Mouse (Mus musculus): Measurements from ENCODE around the gene Galnt18. TPM values are rescaled to one million over a fixed set of nuclear protein-coding genes. Genes with fewer than 3 reads are reported as not detected.

The Galnt18 gene
- total RNA-seq, 2 experiments from 2014 or later, result 53.2 to 58.5 TPM

DNA sequence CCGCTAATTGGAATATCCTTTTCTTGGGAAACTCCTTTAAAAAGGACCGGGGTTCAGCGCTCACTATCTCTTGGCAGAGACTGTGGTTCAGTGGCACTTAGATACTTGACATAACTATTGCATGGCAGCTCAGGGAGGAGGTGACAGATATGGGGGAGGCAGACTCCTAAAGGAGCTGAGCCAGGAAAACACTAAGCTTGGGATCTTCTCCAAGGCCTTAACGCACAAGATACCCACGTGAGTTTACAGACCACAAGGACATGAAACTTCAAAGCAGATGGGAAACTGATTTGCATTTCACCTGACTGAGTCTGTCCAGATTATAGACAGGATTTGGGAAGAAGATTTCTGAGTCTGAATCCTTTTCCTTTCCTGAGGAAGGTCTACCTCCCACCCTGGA lies 141.3 kb downstream of the Galnt18 start:
- DNase-seq (ENCODE audit: low spot score in 2 of 2), result peak in 1 of 2 experiments; percentile 17

GRCm38 (mm10) chr7:111637866-111638448 lies 141.8 kb downstream of the Galnt18 start:
- no peak for DNase-seq (ENCODE audit: low spot score in 2 of 2)

- no peak for DNase-seq (ENCODE audit: low spot score in 2 of 2)
Measured at GRCm38 (mm10) chr7:111636503-111636902, 143.3 kb downstream of the Galnt18 start.

GRCm38 (mm10) chr7:111631265-111631664 lies 148.5 kb downstream of the Galnt18 start:
- no peak for DNase-seq (ENCODE audit: low spot score in 2 of 2)

DNA sequence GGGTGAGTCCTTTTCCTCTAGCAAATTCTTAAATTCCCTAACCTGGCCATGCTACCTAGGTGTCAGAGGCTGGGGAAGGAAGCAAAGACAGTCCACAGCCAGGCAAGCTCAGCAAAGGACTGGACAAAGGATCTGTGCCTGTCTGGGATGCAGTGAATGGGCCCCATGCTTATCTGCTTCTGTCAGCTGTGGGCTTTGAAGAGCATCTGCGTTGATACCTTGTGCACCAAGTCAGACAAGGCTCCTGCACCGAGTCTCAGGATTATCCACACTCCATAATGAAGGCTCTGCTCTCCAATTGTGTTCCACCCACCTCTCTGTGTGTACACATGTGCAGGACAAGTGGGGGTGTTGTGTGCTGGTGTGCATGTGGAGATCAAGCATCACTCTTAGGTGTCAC lies 153.5 kb downstream of the Galnt18 start:
- no peak for DNase-seq (ENCODE audit: low spot score in 2 of 2)

GRCm38 (mm10) chr7:111625736-111626135 lies 154.0 kb downstream of the Galnt18 start:
- no peak for DNase-seq (ENCODE audit: low spot score in 2 of 2)

- no peak for DNase-seq (ENCODE audit: low spot score in 2 of 2)
Measured at GRCm38 (mm10) chr7:111616231-111616937, 163.4 kb downstream of the Galnt18 start.

GRCm38 (mm10) chr7:111614471-111614870 lies 165.3 kb downstream of the Galnt18 start:
- DNase-seq (ENCODE audit: low spot score in 2 of 2), result no peak

DNA sequence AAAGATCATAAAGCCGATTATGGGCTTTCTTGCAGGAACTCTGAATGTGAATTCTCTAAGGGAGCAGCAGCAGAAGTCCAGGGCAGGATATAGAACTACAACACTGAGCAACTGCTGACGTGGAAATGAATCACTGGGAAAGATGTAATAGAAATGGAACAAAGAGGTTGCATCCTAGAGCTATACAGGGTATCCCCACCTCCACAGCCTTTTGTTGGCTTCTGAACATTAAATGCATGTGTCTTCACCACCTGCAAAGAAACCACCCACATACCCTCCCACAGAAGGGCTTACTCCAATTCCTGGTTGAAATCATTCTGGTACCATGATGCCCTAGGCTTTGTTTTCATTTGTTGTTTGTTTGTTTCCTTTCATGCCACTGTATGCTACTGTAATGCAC lies 172.3 kb downstream of the Galnt18 start:
- peak in 1 of 2 experiments; percentile 30 for DNase-seq (ENCODE audit: low spot score in 2 of 2)

GRCm38 (mm10) chr7:111606091-111606490 lies 173.7 kb downstream of the Galnt18 start:
- DNase-seq (ENCODE audit: low spot score in 2 of 2), result no peak

DNA sequence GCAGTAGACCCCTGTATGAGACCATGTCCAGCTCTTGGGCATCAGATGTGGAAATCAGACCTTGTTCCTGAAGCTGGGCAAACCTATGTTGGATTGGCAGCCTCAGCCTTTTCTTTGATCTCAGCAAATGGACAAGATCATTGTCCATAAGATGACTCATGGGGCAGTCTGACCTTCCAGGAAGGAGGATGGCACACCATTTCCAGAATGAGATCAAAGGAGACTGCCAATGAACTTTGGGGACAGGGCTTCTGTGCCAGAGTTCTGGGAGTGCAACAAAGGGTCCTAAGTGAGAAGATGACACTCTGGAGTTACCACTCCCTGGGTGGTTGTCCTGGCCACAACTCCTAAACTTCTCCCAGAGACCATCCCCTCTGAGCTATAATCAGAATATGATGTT lies 174.1 kb downstream of the Galnt18 start:
- no peak for DNase-seq (ENCODE audit: low spot score in 2 of 2)

DNA sequence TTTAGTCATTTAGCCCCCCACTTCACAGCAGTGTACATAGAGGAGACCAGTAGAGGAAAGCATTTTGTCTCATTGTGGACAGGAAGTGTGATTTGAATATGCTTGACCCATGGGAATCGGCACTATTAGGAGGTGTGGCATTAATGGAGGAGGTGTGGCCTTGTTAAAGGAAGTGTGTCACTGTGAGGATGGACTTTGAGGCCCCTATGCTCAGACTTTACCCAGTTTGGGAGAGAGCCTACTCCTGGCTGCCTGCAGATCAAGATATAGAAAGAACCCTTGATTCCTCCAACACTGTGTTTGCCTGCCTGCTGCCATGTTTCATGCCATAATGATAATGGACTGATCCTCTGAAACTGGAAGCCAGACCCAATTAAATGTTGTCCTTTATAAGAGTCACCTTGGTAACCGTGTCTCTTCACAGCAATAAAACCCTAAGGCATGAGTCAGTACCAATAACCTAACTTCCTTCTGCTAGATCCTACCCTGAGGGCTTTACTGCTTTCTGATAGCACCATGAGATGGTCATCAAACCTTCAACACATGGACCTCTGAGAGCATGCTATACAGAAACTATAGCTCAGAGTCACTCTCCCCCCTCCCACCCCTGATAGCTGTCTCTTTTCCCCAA lies 175.1 kb downstream of the Galnt18 start:
- no peak for DNase-seq (ENCODE audit: low spot score in 2 of 2)

DNA sequence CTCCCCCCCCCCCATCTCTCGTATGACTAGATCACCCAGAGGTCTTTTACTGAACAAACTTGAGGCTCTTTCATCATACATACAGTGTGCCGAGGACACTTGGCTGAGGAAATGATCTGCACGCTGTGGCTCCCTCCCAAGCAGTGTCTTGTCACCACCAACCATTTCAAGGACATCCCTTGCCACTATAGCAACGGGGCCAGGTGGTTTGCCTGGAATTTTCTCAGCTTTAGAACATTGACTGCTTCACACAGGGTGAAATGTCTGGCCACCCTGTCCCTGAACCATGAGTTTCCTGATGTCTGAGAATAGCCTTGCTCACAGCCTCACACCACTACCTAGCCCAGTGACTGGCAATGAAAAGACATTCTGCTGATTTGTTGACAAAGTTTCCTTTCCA lies 176.6 kb downstream of the Galnt18 start:
- DNase-seq (ENCODE audit: low spot score in 2 of 2), result no peak

DNA sequence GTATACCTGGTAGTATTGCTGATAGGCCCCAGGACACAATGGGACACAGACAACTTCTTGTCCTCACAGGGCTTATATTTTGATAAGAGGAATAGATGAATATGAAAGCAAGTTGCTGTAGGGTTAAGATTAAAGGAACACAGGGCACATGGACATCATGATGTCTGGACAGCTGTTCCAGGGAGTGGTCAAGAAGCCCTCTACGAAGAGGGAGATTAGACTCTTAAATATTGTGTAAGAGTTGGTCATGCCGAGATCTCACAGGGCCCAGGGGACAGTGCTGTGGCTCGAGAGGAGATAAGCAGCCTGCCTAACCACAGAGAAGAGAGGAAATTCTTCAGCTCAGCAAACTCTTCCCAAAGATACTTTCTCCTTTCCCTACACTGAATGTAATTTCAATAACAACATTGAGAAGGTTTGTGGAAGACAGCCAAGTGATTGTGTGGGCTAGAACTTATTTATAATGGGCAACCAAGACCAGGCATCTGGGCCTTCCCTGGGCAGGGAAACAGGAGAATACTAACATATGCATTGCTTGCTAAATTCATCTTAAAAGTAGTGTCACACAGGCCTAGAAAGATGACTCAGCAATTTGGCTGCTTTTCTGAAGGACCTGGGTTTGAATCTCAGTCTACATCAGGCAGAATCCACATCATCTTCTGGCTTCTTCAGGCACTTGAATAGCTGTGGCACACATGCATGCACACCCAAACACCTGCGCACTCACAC lies 178.3 kb downstream of the Galnt18 start:
- peak in 1 of 2 experiments; percentile 52 for DNase-seq (ENCODE audit: low spot score in 2 of 2)

DNA sequence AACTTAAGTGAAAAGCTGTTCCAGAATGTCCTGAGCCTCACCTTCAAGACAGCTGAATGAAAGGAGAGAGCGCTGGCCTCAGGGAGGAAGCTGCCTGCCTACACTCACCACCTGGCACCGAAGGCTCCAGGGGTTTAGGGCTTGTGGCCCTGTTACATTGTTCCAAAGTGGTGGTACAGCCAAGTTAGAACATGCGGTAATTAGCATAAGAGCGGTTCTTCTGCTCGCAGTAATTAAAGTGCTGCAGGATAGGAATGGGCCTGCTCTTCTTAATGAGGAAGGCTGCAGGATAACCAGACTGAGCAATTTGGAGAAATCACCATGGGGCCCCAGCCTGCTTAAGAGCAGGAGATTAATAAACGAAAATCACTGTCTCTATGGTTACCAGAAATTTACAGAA lies 179.0 kb downstream of the Galnt18 start:
- peak; percentile 13 to 41 for DNase-seq (ENCODE audit: low spot score in 2 of 2)

GRCm38 (mm10) chr7:111593680-111594079 lies 186.1 kb downstream of the Galnt18 start:
- no peak for DNase-seq (ENCODE audit: low spot score in 2 of 2)

- peak in 1 of 2 experiments; percentile 31 for DNase-seq (ENCODE audit: low spot score in 2 of 2)
Measured at GRCm38 (mm10) chr7:111589506-111590125, 190.2 kb downstream of the Galnt18 start.

- no peak for DNase-seq (ENCODE audit: low spot score in 2 of 2)
Measured at GRCm38 (mm10) chr7:111588291-111588781, 191.4 kb downstream of the Galnt18 start.

DNA sequence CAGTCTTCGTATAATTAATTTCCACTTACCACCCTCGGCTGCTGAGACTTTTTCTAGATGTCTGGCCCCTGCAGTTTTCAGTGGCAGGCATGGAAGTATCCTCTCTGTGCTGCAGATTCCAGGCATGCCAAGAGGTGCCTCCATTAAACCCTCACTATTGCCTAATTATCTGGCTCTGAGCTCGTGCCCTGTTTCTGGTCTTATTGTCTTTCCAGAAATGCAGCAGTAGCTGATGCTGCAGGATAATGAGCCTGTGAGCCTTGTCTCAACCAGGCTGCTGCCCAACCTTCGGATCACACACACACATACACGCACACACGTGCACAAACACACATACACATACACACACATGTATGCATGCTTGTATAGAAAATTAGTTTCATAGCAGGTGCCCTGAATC lies 199.2 kb downstream of the Galnt18 start:
- no peak for DNase-seq (ENCODE audit: low spot score in 2 of 2)

GRCm38 (mm10) chr7:111575096-111575495 lies 204.7 kb downstream of the Galnt18 start:
- no peak for DNase-seq (ENCODE audit: low spot score in 2 of 2)

DNA sequence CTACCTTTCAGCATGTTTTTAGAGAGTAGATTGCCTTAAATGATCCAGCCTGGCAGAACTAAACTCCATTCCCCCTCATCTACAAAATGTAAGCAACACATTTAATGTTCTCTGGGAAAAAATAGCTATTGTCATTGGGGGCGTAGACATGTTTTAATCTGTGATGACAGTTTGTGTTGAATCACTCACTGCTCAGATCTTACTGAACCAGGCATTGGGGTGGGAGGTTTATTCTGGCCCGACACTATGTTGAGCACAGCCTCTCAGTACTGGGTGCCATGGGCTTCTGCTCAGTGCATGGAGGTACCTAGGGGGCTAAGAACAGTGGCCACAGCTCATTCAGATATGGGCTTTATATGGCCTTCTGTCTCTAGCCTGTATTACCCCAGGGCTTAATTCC lies 207.4 kb downstream of the Galnt18 start:
- peak; percentile 39 to 86 for DNase-seq (ENCODE audit: low spot score in 2 of 2)
